Mouse (Mus musculus) intestine, embryonic 14.5 days (tissue): ENCODE results near the gene Il9r. TPM values are rescaled to one million over a fixed set of nuclear protein-coding genes. Genes with fewer than 3 reads are reported as not detected.

Source experiments
- ATAC-seq: fragments of 200-750 bp; cut with Nextera tagmentation; replicated peaks from 2 replicates; pipeline ENCODE4 v1.8.0; 2017; ENCODE audit warnings: low read depth, moderate number of reproducible peaks, moderate TSS enrichment, moderate library complexity; ENCODE audit not compliant: low FRiP score, low TSS enrichment
- DNase-seq: peaks from one replicate; pipeline ENCODE4 v3.0.0-alpha.2; 2018; ENCODE audit warnings: low spot score
- H3K27ac ChIP-seq: fragments of 300-500 bp; sonication (generic); 2 replicates; pipeline ENCODE4 v1.5.1; 2014; ENCODE audit warnings: low read depth, mild to moderate bottlenecking, control low read depth
- H3K27me3 ChIP-seq: fragments of 300-500 bp; sonication (generic); replicated peaks from 2 replicates; pipeline ENCODE4 v1.6.1; 2014; ENCODE audit warnings: low read length, control low read depth; ENCODE audit not compliant: control insufficient read depth, insufficient read depth
- H3K36me3 ChIP-seq: fragments of 300-500 bp; sonication (generic); 2 replicates; pipeline ENCODE4 v1.6.1; 2014; ENCODE audit warnings: low read length, control low read depth; ENCODE audit not compliant: control insufficient read depth, insufficient read depth
- H3K4me1 ChIP-seq: fragments of 300-500 bp; sonication (generic); replicated peaks from 2 replicates; pipeline ENCODE4 v1.6.1; 2014; ENCODE audit warnings: low read length, control low read depth, mixed read lengths; ENCODE audit not compliant: control insufficient read depth, insufficient read depth
- H3K4me2 ChIP-seq: fragments of 300-500 bp; sonication (generic); 2 replicates; pipeline ENCODE4 v1.6.1; 2014; ENCODE audit warnings: low read length
- H3K4me3 ChIP-seq: fragments of 300-500 bp; sonication (generic); 2 replicates; pipeline ENCODE4 v1.5.1; 2014; ENCODE audit warnings: low read depth, low read length, control low read depth, mixed read lengths
- H3K9ac ChIP-seq: fragments of 300-500 bp; sonication (generic); 2 replicates; pipeline ENCODE4 v1.6.1; 2014; ENCODE audit warnings: mild to moderate bottlenecking, low read length
- H3K9me3 ChIP-seq: fragments of 300-500 bp; sonication (generic); 2 replicates; pipeline ENCODE4 v1.6.1; 2016; ENCODE audit warnings: low read length, control low read depth; ENCODE audit not compliant: control insufficient read depth
- WGBS: fragments of 180-500 bp; shearing (Covaris S2); extraction: QIAGEN DNeasy Blood & Tissue Kit; methylation state at CpG from one replicate; pipeline ENCODE4 v1.1.7; 2014; 5-methylcytosine and 5-hydroxymethylcytosine counted together
- polyA plus RNA-seq: library from polyadenylated mRNA; unstranded; fragments of >200 nt; fragmentation: Nextera tagmentation; extraction: Ambion mirVana; gene quantifications from 2 replicates; pipeline ENCODE4 v1.2.1, GENCODE M21; 2014

Il9r gene
- polyA plus RNA-seq, 1 experiment from 2014 or later = not detected

DNA sequence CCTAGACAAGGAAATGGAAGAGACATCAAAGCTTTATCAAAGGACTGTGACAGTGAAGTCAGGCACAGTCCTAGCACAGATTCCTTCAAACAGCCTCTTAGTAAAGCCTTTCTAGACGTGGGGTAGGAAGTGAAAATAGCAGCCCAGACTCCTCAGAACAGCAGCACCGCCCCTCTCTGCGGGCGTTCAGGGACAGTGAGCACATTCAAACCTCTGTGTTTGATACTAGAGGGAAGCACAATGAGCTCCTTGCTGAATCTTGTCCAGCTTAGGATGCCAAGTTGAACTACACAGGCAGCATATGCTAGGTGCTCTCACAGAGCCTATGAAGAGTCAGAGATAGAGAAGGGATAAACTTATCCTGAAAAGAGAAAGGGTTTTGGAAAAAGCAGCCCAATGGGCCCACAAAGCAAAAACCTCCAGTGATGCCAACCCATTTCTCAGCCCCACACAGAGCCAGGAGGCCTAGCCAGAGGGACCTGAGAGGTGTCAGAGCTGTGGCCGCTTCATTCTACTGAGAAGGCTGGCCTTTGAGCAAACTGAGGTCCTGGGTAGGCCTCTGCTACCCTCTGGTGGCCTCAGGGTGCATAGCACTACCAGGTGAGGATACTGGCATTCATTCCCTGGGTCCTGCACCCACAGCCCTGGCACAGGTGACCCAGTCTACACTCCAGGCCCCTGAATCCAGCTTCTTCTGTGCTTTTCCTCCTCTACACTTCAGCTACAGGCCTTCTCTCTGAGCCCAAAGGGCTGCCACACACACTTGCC lies 38.2 kb upstream of the Il9r start:
- Histone ChIP-seq H3K36me3 (peaks cover 59% of the 10 kb centered on the region), H3K27me3 (no peaks in the 10 kb centered on the region), H3K9me3 (no peaks in the 10 kb centered on the region), H3K9ac (no peak overlapping the region), H3K4me2 (no peak overlapping the region), H3K27ac (no peak overlapping the region), H3K4me1 (peaks cover 19% of the 10 kb centered on the region), H3K4me3 (no peak overlapping the region)
- 68% methylated on average over 5 of the region's 5 CpGs for WGBS
- DNase-seq = peak; percentile 89
- ATAC-seq = no peak; the same call in 1 of the 2 replicates

- H3K9ac ChIP-seq = no peak overlapping the region
- peaks cover 67% of the 10 kb centered on the region for H3K36me3 ChIP-seq
- WGBS = 94% methylated on average over 3 of the region's 3 CpGs
- DNase-seq (no peak), ATAC-seq (no peak)
- H3K9me3 ChIP-seq = no peaks in the 10 kb centered on the region
- H3K4me3 ChIP-seq = no peak overlapping the region
- no peak overlapping the region for H3K27ac ChIP-seq
- H3K27me3 ChIP-seq = no peaks in the 10 kb centered on the region
- H3K4me2 ChIP-seq = no peak overlapping the region
- H3K4me1 ChIP-seq = peaks cover 19% of the 10 kb centered on the region
Observed at GRCm38 (mm10) chr11:32237411-32237795, 37.3 kb upstream of the Il9r start.

- WGBS = 66% methylated on average over 9 of the region's 9 CpGs
- no peak overlapping the region for H3K9ac ChIP-seq
- no peaks in the 10 kb centered on the region for H3K27me3 ChIP-seq
- peaks cover 19% of the 10 kb centered on the region for H3K4me1 ChIP-seq
- peak; percentile 78 for DNase-seq
- H3K4me2 ChIP-seq = no peak overlapping the region
- peaks cover 67% of the 10 kb centered on the region for H3K36me3 ChIP-seq
- no peak overlapping the region for H3K27ac ChIP-seq
- no peak for ATAC-seq
- no peak overlapping the region for H3K4me3 ChIP-seq
- H3K9me3 ChIP-seq = no peaks in the 10 kb centered on the region
Observed at GRCm38 (mm10) chr11:32236712-32237410, 36.8 kb upstream of the Il9r start.

GRCm38 (mm10) chr11:32236132-32236531 lies 36.1 kb upstream of the Il9r start:
- H3K27ac ChIP-seq = no peak overlapping the region; the same call in 1 of the 2 replicates
- DNase-seq = no peak
- H3K4me2 ChIP-seq = no peak overlapping the region
- ATAC-seq = no peak
- no peak overlapping the region for H3K4me3 ChIP-seq
- no peaks in the 10 kb centered on the region for H3K9me3 ChIP-seq
- WGBS = 69% methylated on average over 2 of the region's 2 CpGs
- H3K27me3 ChIP-seq = no peaks in the 10 kb centered on the region
- H3K4me1 ChIP-seq = peaks cover 19% of the 10 kb centered on the region
- peaks cover 70% of the 10 kb centered on the region for H3K36me3 ChIP-seq
- H3K9ac ChIP-seq = no peak overlapping the region

- peak; percentile 71 for DNase-seq
- Histone ChIP-seq H3K27ac (peak overlapping the region; percentile 57; the same call in 1 of the 2 replicates), H3K9me3 (no peaks in the 10 kb centered on the region), H3K9ac (no peak overlapping the region), H3K36me3 (peaks cover 70% of the 10 kb centered on the region), H3K27me3 (no peaks in the 10 kb centered on the region), H3K4me2 (no peak overlapping the region), H3K4me1 (peaks cover 19% of the 10 kb centered on the region), H3K4me3 (no peak overlapping the region)
- WGBS = 35% methylated on average over 3 of the region's 3 CpGs
- ATAC-seq = no peak
Observed at GRCm38 (mm10) chr11:32235646-32236045, 35.6 kb upstream of the Il9r start.

GRCm38 (mm10) chr11:32234816-32235485 lies 34.9 kb upstream of the Il9r start:
- Histone ChIP-seq H3K4me3 (no peak overlapping the region), H3K9me3 (no peaks in the 10 kb centered on the region), H3K36me3 (peaks cover 72% of the 10 kb centered on the region), H3K27me3 (no peaks in the 10 kb centered on the region), H3K27ac (peak overlapping the region; percentile 57; the same call in 1 of the 2 replicates), H3K4me1 (peaks cover 19% of the 10 kb centered on the region), H3K4me2 (no peak overlapping the region), H3K9ac (no peak overlapping the region)
- DNase-seq (no peak), ATAC-seq (no peak)
- 85% methylated on average over 6 of the region's 6 CpGs for WGBS

- peaks cover 71% of the 10 kb centered on the region for H3K36me3 ChIP-seq
Observed at GRCm38 (mm10) chr11:32233895-32234294, 33.8 kb upstream of the Il9r start.

GRCm38 (mm10) chr11:32232848-32233247 lies 32.8 kb upstream of the Il9r start:
- DNase-seq (no peak), ATAC-seq (no peak; the same call in 1 of the 2 replicates)
- no peaks in the 10 kb centered on the region for H3K9me3 ChIP-seq
- WGBS = 72% methylated on average over 10 of the region's 10 CpGs
- peaks cover 19% of the 10 kb centered on the region for H3K4me1 ChIP-seq
- no peak overlapping the region for H3K27ac ChIP-seq
- no peaks in the 10 kb centered on the region for H3K27me3 ChIP-seq
- H3K4me2 ChIP-seq = no peak overlapping the region
- H3K4me3 ChIP-seq = no peak overlapping the region
- peaks cover 76% of the 10 kb centered on the region for H3K36me3 ChIP-seq
- no peak overlapping the region for H3K9ac ChIP-seq

More at GRCm38 (mm10) chr11:32233895-32234294, 33.8 kb upstream of the Il9r start:
- Histone ChIP-seq H3K9me3 (no peaks in the 10 kb centered on the region), H3K4me1 (peaks cover 19% of the 10 kb centered on the region), H3K4me2 (no peak overlapping the region), H3K4me3 (no peak overlapping the region), H3K27me3 (no peaks in the 10 kb centered on the region), H3K9ac (no peak overlapping the region), H3K27ac (no peak overlapping the region)
- 90% methylated on average over 3 of the region's 3 CpGs for WGBS
- DNase-seq (no peak), ATAC-seq (no peak)
